Mouse (Mus musculus) C2C12 (cell line): Measurements from ENCODE around the gene Igdcc3. TPM values are rescaled to one million over a fixed set of nuclear protein-coding genes. Genes with fewer than 3 reads are reported as not detected.

ENCODE experiments used
- H3K27me3 ChIP-seq: one replicate; pipeline ENCODE4 v1.6.1; 2011; ENCODE audit not compliant: control insufficient read depth, insufficient read depth, insufficient read length
- H3K36me3 ChIP-seq: one replicate; pipeline ENCODE4 v1.6.1; 2011; ENCODE audit not compliant: control insufficient read depth, insufficient read depth
- H3K4me3 ChIP-seq: one replicate; pipeline ENCODE4 v1.5.1; 2011; ENCODE audit warnings: mild to moderate bottlenecking, control low read depth; ENCODE audit not compliant: poor library complexity, insufficient read depth, severe bottlenecking
- H3K79me2 ChIP-seq: one replicate; pipeline ENCODE4 v1.6.1; 2011; ENCODE audit not compliant: control insufficient read depth, insufficient read depth
- H3K79me3 ChIP-seq: one replicate; pipeline ENCODE4 v1.6.1; 2011; ENCODE audit warnings: low read depth, control low read depth
- H3ac ChIP-seq: one replicate; pipeline ENCODE3; 2011; ENCODE audit warnings: low read depth; ENCODE audit not compliant: control insufficient read depth, insufficient read length
- CEBPB ChIP-seq: IDR thresholded peaks from one replicate; pipeline ENCODE4 v1.6.1; 2011; ENCODE audit warnings: low read depth, mild to moderate bottlenecking, control low read depth, moderate library complexity
- CTCF ChIP-seq: IDR thresholded peaks from one replicate; pipeline ENCODE4 v1.5.1; 2011; ENCODE audit not compliant: control insufficient read depth, insufficient read depth, insufficient read length
- FOSL1 ChIP-seq: IDR thresholded peaks from one replicate; pipeline ENCODE4 v1.8.0; 2011; ENCODE audit warnings: mild to moderate bottlenecking, low read length; ENCODE audit not compliant: poor library complexity, insufficient read depth, severe bottlenecking
- MAX ChIP-seq: IDR thresholded peaks from one replicate; pipeline ENCODE4 v1.6.1; 2011; ENCODE audit warnings: mild to moderate bottlenecking, control low read depth
- MYOD1 ChIP-seq: IDR thresholded peaks from one replicate; pipeline ENCODE4 v1.6.1; 2011; ENCODE audit warnings: low read depth; ENCODE audit not compliant: control insufficient read depth, insufficient read length
- MYOG ChIP-seq: IDR thresholded peaks from one replicate; pipeline ENCODE4 v1.6.1; 2011; ENCODE audit not compliant: control insufficient read depth, insufficient read length; ENCODE audit errors: extremely low read depth
- USF1 ChIP-seq: IDR thresholded peaks from one replicate; pipeline ENCODE4 v1.6.1; 2011; ENCODE audit warnings: low read depth, mild to moderate bottlenecking, control low read depth, moderate library complexity
- polyA plus RNA-seq: library from polyadenylated mRNA; unstranded; fragments of >200 nt; fragmentation: generic; extraction: Trizol; gene quantifications from one replicate; pipeline ENCODE4 v1.2.1, GENCODE M21; 2012; ENCODE audit warnings: missing spikeins

Gene Igdcc3
- polyA plus RNA-seq, 1 experiment = not detected

DNA sequence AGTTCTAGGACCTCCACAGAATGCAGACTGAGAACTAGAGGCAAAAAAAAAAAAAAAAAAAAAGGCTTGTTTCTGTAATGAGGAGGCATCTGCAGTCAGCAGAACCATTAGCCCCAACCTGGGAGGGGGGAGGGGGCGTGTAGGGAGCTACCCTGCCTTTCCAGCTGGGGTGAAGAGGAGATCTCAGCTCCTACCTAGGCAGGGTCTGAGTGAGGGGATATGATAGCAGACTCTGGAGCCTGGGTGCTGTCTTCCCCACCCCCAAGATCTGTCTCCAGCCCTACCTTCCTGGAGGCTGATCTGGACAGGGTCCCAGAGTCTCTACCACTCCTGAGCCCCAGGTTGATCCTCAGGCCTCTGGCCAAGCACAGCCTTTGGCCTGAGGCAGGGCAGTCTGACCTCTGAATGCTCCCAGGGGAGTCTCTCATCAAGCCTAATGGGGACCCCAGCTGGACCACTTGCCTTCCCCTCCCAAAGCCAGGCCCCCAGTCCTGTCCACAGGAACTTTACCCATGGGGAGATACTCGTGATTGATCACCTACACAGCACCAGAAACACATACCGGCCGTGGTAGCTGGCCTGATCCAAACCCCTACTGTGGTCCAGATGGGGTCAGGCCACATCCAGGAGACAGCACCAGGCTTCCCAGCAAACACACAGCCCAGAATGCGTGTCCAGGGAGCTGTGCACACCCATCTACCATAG is 34.4 kb downstream of the Igdcc3 start:
- Histone ChIP-seq H3K27me3 (peaks cover 57% of the 10 kb centered on the region), H3K79me3 (no peaks in the 10 kb centered on the region), H3K4me3 (no peak overlapping the region), H3ac (no peak overlapping the region), H3K36me3 (no peaks in the 10 kb centered on the region), H3K79me2 (no peaks in the 10 kb centered on the region)
- TF ChIP-seq CTCF (no peak), FOSL1 (no peak), MAX (no peak), CEBPB (no peak), MYOG (no peak), USF1 (no peak), MYOD1 (no peak)

- Histone ChIP-seq H3K4me3 (no peak overlapping the region), H3K36me3 (no peaks in the 10 kb centered on the region), H3K27me3 (peaks cover 64% of the 10 kb centered on the region), H3ac (no peak overlapping the region), H3K79me3 (no peaks in the 10 kb centered on the region), H3K79me2 (no peaks in the 10 kb centered on the region)
- TF ChIP-seq CEBPB (no peak), USF1 (no peak), MYOD1 (no peak), MAX (no peak), CTCF (no peak)
These were observed 35.2 kb downstream of the Igdcc3 start for GRCm38 (mm10) chr9:65175939-65176871.

DNA sequence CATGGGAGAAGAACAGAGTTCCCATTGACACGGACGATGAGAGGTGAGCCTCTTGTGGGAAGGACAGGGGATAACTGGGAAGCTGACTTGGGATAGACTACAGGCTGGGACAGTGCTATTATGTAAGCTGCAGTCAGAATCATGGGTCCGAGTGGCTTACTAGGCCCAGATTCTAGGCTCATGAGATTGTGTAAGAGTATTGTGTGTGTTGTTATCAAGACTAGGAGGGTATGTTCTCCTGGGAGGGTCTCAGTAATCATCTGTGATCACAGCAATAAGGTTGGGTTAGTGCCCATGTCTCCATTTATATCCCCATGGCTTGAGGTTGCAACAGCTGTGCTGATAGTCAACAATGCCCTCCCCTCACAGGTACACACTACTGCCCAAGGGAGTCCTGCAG is 36.5 kb downstream of the Igdcc3 start:
- no peaks in the 10 kb centered on the region for H3K79me3 ChIP-seq
- H3K36me3 ChIP-seq = no peaks in the 10 kb centered on the region
- H3ac ChIP-seq = no peak overlapping the region
- H3K79me2 ChIP-seq = no peaks in the 10 kb centered on the region
- H3K27me3 ChIP-seq = peaks cover 77% of the 10 kb centered on the region
- TF ChIP-seq MAX (no peak), USF1 (no peak), FOSL1 (no peak), MYOD1 (no peak), CTCF (no peak), CEBPB (no peak), MYOG (no peak)
- no peak overlapping the region for H3K4me3 ChIP-seq

DNA sequence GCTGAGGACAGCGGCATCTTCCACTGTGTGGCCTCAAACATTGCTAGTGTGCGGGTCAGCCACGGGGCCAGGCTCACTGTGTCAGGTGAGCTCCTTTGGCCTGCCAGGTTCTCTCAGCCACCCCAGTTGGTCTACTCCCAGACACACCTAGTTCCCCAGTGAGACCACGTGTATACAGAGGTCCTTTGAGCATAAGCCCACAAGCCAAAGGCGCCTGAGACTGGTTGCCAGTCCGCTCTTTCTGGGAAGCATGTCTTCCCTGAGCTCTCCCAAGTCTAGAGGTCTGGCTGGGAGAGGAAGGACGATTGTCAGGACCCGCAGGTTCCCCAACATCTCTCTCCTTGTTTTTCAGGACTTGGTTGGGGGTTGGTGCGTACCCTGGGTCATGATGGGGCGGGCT is 36.9 kb downstream of the Igdcc3 start:
- Histone ChIP-seq H3K79me2 (no peaks in the 10 kb centered on the region), H3ac (no peak overlapping the region), H3K36me3 (no peaks in the 10 kb centered on the region), H3K4me3 (no peak overlapping the region), H3K79me3 (no peaks in the 10 kb centered on the region), H3K27me3 (peaks cover 79% of the 10 kb centered on the region)
- TF ChIP-seq CTCF = no peak
- no peak for TF ChIP-seq MYOG
- no peak for TF ChIP-seq MAX
- no peak for TF ChIP-seq CEBPB
- TF ChIP-seq USF1 = no peak
- TF ChIP-seq MYOD1 = no peak
- no peak for TF ChIP-seq FOSL1

GRCm38 (mm10) chr9:65178336-65179213 is 37.6 kb downstream of the Igdcc3 start:
- no peaks in the 10 kb centered on the region for H3K79me2 ChIP-seq
- no peaks in the 10 kb centered on the region for H3K79me3 ChIP-seq
- no peak overlapping the region for H3ac ChIP-seq
- H3K27me3 ChIP-seq = peaks cover 82% of the 10 kb centered on the region
- H3K36me3 ChIP-seq = no peaks in the 10 kb centered on the region
- no peak for TF ChIP-seq CEBPB
- no peak for TF ChIP-seq FOSL1
- no peak overlapping the region for H3K4me3 ChIP-seq
